Mouse (Mus musculus) liver, embryonic 14.5 days (tissue): ENCODE measurements around the gene Plaur.

Source experiments
- CTCF ChIP-seq: IDR thresholded peaks from 2 replicates; pipeline ENCODE4 v1.5.1; 2016; ENCODE audit warnings: antibody characterized with exemption, low read depth, control low read depth
- EP300 ChIP-seq: IDR thresholded peaks from 2 replicates; pipeline ENCODE4 v1.6.1; 2016; ENCODE audit warnings: antibody characterized with exemption, low read depth

DNA sequence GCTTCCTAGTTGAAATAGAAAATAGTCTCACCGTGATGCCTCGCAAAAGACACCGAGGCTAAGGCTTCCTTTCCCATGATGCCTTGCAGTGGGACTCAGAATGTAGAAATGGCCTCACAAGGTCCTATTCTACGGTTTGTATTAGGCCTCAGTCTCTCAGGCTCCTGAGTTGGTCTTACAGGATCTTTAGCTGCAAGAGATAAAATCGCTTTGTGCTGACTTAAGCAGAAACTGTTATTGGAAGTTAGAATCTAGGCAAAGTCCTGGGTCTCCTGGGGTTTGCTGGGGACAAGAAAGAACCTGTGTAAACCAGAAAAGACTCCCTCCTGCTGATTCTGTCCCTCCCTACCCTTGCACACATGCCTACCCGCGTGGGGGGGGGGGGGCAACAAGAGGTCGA, 14.1 kb downstream of the Plaur start:
- TF ChIP-seq CTCF (no peak), EP300 (no peak)
